Mouse (Mus musculus) ES-E14 (cell line): ENCODE measurements around the gene Dlec1. TPM values are rescaled to one million over a fixed set of nuclear protein-coding genes. Genes with fewer than 3 reads are reported as not detected.

ENCODE experiments used
- DNase-seq: peaks from one replicate; pipeline ENCODE4 v3.0.0-alpha.2; 2013; ENCODE audit warnings: low read depth, low spot score
- H3K27ac ChIP-seq: 2 replicates; pipeline ENCODE4 v1.5.1; 2012; ENCODE audit warnings: low read depth, mild to moderate bottlenecking, low read length, moderate library complexity, mixed read lengths; ENCODE audit not compliant: poor library complexity, insufficient read depth, severe bottlenecking
- H3K36me3 ChIP-seq: 2 replicates; pipeline ENCODE4 v1.6.1; 2012; ENCODE audit warnings: mild to moderate bottlenecking, low read length, moderate library complexity, mixed read lengths; ENCODE audit not compliant: control insufficient read depth, poor library complexity, insufficient read depth, severe bottlenecking
- H3K4me1 ChIP-seq, 2 experiments: fragments of 150-350 bp in 1 of 2; sonication (generic) in 1 of 2; 2 replicates each; pipeline ENCODE4 v1.6.1; 2012; ENCODE audit warnings: low read length in 2 of 2, mild to moderate bottlenecking in 1 of 2, mixed read lengths in 1 of 2; ENCODE audit not compliant: control insufficient read depth in 2 of 2, insufficient read depth in 2 of 2, poor library complexity in 1 of 2
- H3K4me3 ChIP-seq, 2 experiments: fragments of 150-350 bp in 1 of 2; sonication (generic) in 1 of 2; 2 replicates each; pipeline ENCODE4 v1.5.1; 2012; ENCODE audit warnings: low read length in 2 of 2, low read depth in 1 of 2, mild to moderate bottlenecking in 1 of 2, mixed read lengths in 1 of 2; ENCODE audit not compliant: insufficient read depth in 1 of 2, poor library complexity in 1 of 2, severe bottlenecking in 1 of 2
- H3K9ac ChIP-seq: 2 replicates; pipeline ENCODE4 v1.6.1; 2012; ENCODE audit warnings: low read depth, mild to moderate bottlenecking, low read length, mixed read lengths; ENCODE audit not compliant: poor library complexity, insufficient read depth, severe bottlenecking
- H3K9me3 ChIP-seq: fragments of 150-350 bp; sonication (generic); 2 replicates; pipeline ENCODE4 v1.6.1; 2012; ENCODE audit warnings: low read depth, mild to moderate bottlenecking, low read length; ENCODE audit not compliant: control insufficient read depth, insufficient read depth
- CHD2 ChIP-seq: IDR thresholded peaks from 2 replicates; pipeline ENCODE4 v1.6.1; 2014; ENCODE audit warnings: mild to moderate bottlenecking, low read depth, low read length, inconsistent platforms
- MAFK ChIP-seq: IDR thresholded peaks from 2 replicates; pipeline ENCODE4 v1.6.1; 2014; ENCODE audit warnings: mild to moderate bottlenecking, low read depth, low read length, inconsistent platforms; ENCODE audit not compliant: insufficient read depth
- ZC3H11A ChIP-seq: IDR thresholded peaks from 2 replicates; pipeline ENCODE4 v1.6.1; 2012; ENCODE audit warnings: low read depth, mild to moderate bottlenecking, inconsistent platforms, low read length, borderline replicate concordance
- in situ Hi-C, 2 experiments: fragments of 600-800 bp; cut with MboI; formaldehyde crosslinking; loops; one replicate each; pipeline ENCODE4 v1.15.1; 2025; ENCODE audit warnings: low sequenced_read_pairs in 2 of 2, inconsistent platforms in 1 of 2; ENCODE audit not compliant: unreplicated experiment in 2 of 2
- total RNA-seq: library from RNA; depleted of rRNA; stranded (reverse); fragments of 300-350 nt; gene quantifications from 2 replicates; pipeline ENCODE4 v1.2.3, GENCODE M21; 2012; rRNA removed

Dlec1 gene
- total RNA-seq, 1 experiment, result 1.2 TPM

DNA sequence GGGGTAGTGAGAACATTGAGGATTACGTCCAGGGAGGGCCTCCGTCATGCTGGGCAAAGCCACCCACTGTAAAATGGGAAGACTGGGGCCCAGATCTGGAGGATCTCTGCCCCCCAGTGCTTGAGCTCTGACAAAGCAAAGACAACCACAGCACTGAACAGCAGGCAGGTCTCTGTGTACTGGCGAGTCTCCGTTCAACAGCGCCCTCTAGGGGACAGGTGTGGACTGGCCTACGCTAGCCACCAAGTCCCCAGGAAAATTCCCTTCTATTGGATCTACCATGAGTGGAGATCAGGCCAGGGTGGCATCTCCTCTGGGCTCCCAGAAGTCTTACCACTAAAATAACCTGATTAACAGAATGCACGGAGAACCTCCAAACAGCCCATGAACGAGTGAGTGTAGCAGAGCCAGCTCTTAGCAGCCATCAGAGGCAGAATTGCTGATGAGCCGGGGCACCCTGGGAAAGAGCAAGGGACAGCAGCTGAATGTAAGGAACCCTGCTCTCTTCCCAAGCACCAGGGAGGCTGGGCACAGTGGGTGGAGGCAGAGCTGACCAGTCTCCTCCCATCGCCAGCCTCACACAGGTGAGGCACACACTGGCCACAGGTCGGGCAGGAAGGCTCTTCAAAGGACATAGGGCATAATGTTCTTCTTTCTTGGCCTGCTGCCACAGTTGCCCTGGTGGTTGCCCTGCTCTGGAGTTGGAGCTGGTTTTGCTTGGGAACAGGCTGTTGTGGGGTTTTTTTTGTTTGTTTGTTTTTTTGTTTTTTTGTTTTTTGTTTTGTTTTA lies 90.1 kb downstream of the Dlec1 start:
- Histone ChIP-seq H3K4me3 (no peak overlapping the region), H3K4me1 (peaks cover 0 to 2% of the 10 kb centered on the region in 2 experiments; a peak in 1 of 4 replicates), H3K36me3 (no peaks in the 10 kb centered on the region), H3K27ac (no peak overlapping the region), H3K9ac (no peak overlapping the region), H3K9me3 (no peaks in the 10 kb centered on the region)
- peak; percentile 65 for DNase-seq
- peak; percentile 70; the same call in 1 of the 2 replicates for TF ChIP-seq ZC3H11A
- TF ChIP-seq CHD2, result no peak
- no peak for TF ChIP-seq MAFK
- in situ Hi-C loops, result no loop called here

Other genes starting within 250 kb of the Dlec1 start
- gene Ctdspl, start 176.0 kb upstream of the Dlec1 start, total RNA-seq, result 2.9 and 3.3 TPM in 2 replicates
- 27.5 and 32.7 TPM in 2 replicates for gene Vill, start 49.7 kb upstream of the Dlec1 start, total RNA-seq
- gene Plcd1, start 9.0 kb upstream of the Dlec1 start, total RNA-seq, result 13.1 and 15.3 TPM in 2 replicates
- gene Acaa1b, start 54.6 kb downstream of the Dlec1 start, total RNA-seq, result 3.0 and 6.8 TPM in 2 replicates
- not detected in 2 replicates for gene Gm47289, start 56.7 kb downstream of the Dlec1 start, total RNA-seq
- gene Slc22a13, start 106.6 kb downstream of the Dlec1 start, total RNA-seq, result 0.13 TPM in 1 of 2 replicates, not detected in the other
- 52.1 and 53.1 TPM in 2 replicates for gene Oxsr1, start 219.9 kb downstream of the Dlec1 start, total RNA-seq
- gene Acaa1a, start 237.2 kb downstream of the Dlec1 start, total RNA-seq, result 54.9 and 58.2 TPM in 2 replicates
- gene Myd88, start 238.9 kb downstream of the Dlec1 start, total RNA-seq, result 4.2 and 5.4 TPM in 2 replicates